Comparison of ENCODE assay signal across 29 mouse cellular contexts in the genomic region with DNA sequence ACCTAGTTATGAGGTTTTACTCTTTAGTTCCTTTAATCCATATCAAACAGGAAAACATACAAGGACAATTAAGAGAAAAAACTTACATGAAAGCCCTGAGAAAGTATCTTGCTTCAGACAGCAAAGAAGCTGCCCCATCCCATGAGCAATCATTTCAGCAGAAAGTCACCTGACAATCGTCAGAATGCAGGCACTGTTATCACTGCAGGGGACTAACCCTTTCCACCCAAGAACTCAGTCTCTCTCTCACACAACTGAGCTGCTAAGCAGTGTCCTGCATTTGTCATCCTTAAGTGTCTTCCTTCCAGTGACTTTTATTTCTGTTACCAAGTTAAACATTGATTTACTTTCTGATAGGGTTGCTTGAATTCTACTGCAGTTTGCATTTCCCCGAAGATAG.
"Had no signal": no experiment of that assay in that cellular context is flagged by ENCODE, and none has a peak within 500 bp of the region (broad histone marks: within the 10 kb centered on the region; RNA-seq: fewer than 3 reads in every experiment).

No protein-coding gene starts in this region.

- H3K27me3 ChIP-seq: heart, embryonic 12.5 days; heart, embryonic 15.5 days; hindbrain, embryonic 12.5 days; intestine, embryonic 15.5 days; kidney, embryonic 15.5 days; limb, embryonic 13.5 days; limb, embryonic 15.5 days; liver, embryonic 12.5 days had no signal

- H3K4me3 ChIP-seq: gastrocnemius, adult 2 months; heart, adult 2 months; heart, embryonic 10.5 days; heart, embryonic 12.5 days; heart, embryonic 15.5 days; hindbrain, embryonic 10.5 days; hindbrain, embryonic 12.5 days; intestine, embryonic 15.5 days; kidney, embryonic 15.5 days; limb, embryonic 13.5 days; limb, embryonic 15.5 days; liver, embryonic 12.5 days had no signal

- H3K4me1 ChIP-seq: hindbrain, embryonic 10.5 days; hindbrain, embryonic 12.5 days; intestine, embryonic 15.5 days; kidney, embryonic 15.5 days; limb, embryonic 15.5 days; liver, embryonic 12.5 days had no signal

- H3K36me3 ChIP-seq: heart, embryonic 15.5 days; hindbrain, embryonic 12.5 days; intestine, embryonic 15.5 days; kidney, embryonic 15.5 days; limb, embryonic 15.5 days; liver, embryonic 12.5 days had no signal

- ATAC-seq: hindbrain, embryonic 16.5 days; inflammation-experienced regulatory T-cells, adult 6 months; intestine, embryonic 15.5 days; intestine, postnatal 0 days; liver, embryonic 12.5 days had no signal

- H3K9ac ChIP-seq: heart, embryonic 12.5 days; heart, embryonic 15.5 days; hindbrain, embryonic 12.5 days; hindbrain, embryonic 14.5 days; intestine, embryonic 15.5 days; kidney, embryonic 15.5 days; limb, embryonic 13.5 days; limb, embryonic 15.5 days; liver, embryonic 12.5 days; liver, embryonic 14.5 days had no signal

- DNase-seq: gastrocnemius, adult 2 months; gastrocnemius, postnatal 10 days; gastrocnemius, postnatal 25 days; heart, adult 2 months; heart, postnatal 14 days; heart, postnatal 4 days; kidney, adult 2 months; kidney, adult 9 months; kidney, postnatal 14 days; kidney, postnatal 36 days; layer of hippocampus, adult 9-11 months; layer of hippocampus, postnatal 36 days; left cerebral cortex, postnatal 4 days; lung, adult 18-20 months had no signal

- H3K9me3 ChIP-seq: heart, embryonic 10.5 days; heart, embryonic 12.5 days; heart, embryonic 15.5 days; hindbrain, embryonic 10.5 days; hindbrain, embryonic 12.5 days; intestine, embryonic 15.5 days; kidney, embryonic 15.5 days; limb, embryonic 13.5 days; limb, embryonic 15.5 days; liver, embryonic 12.5 days had no signal

- H3K27ac ChIP-seq: gastrocnemius, adult 2 months; heart, adult 2 months; heart, embryonic 10.5 days; heart, embryonic 15.5 days; hindbrain, embryonic 10.5 days; hindbrain, embryonic 12.5 days; hindbrain, embryonic 14.5 days; intestine, embryonic 15.5 days; kidney, embryonic 15.5 days; limb, embryonic 13.5 days; limb, embryonic 15.5 days; liver, embryonic 12.5 days; liver, embryonic 14.5 days had no signal

- H3K4me2 ChIP-seq: heart, embryonic 12.5 days; heart, embryonic 15.5 days; hindbrain, embryonic 12.5 days; hindbrain, embryonic 14.5 days; intestine, embryonic 15.5 days; kidney, embryonic 15.5 days; limb, embryonic 13.5 days; limb, embryonic 15.5 days; liver, embryonic 12.5 days had no signal
